ENCODE assay signal across 8 mouse cellular contexts in the genomic region with DNA sequence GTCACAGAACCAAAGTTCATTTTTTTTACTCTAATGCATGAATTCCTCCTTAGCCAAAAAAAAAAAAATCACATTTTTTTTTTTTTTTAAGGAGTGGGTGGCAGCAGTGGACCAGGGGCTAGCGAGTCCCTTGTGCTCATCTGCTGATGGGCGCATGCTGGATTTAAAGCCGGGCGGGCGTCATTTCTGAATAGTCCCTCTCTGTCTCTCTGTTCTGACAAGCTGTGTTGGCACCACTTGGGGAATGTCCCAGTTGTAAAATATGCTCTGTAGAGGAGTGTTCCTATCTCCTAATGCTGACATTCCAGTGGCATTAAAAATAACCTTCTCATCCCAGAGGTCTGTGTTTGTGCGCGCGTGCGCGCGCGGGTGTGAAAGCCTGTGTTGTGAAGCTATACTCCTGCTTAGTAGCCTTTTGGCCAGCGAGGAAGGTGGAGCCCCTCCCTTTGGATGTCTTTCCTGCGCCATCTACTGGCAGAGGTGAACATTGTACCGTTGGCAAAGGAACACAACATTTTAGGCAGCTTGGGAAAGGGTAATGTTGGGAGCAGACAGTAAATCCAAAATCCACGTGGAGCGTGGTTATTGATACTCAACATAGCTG. TPM values are rescaled to one million over a fixed set of nuclear protein-coding genes. Genes with fewer than 3 reads are reported as not detected.
DNase-seq lines count a peak whose midpoint lies in the region; ATAC-seq lines count a peak whose summit lies in the region.

No protein-coding gene starts in this region.

- no peaks in the 10 kb centered on the region for H3K9me3 ChIP-seq in limb, embryonic 11.5 days (ENCODE audit: control insufficient read depth, low read length)
- no peaks in the 10 kb centered on the region for H3K9me3 ChIP-seq in midbrain, embryonic 13.5 days

- no peak for ATAC-seq in limb, embryonic 11.5 days (ENCODE audit: insufficient number of reproducible peaks, low FRiP score, low TSS enrichment, low read depth)
- peak; percentile 65 for ATAC-seq in midbrain, embryonic 13.5 days

- H3K4me1 ChIP-seq in limb, embryonic 11.5 days (ENCODE audit: control insufficient read depth, insufficient read depth, low read length), result no peaks in the 10 kb centered on the region
- H3K4me1 ChIP-seq in midbrain, embryonic 13.5 days (replicated peaks), result peaks cover 10% of the 10 kb centered on the region; the same call in 1 of the 2 replicates

- 29% methylated on average over 17 of the region's 17 CpGs for WGBS in limb, embryonic 11.5 days
- 22% methylated on average over 17 of the region's 17 CpGs for WGBS in midbrain, embryonic 13.5 days

- H3K9ac ChIP-seq in limb, embryonic 11.5 days (ENCODE audit: low read length), result no peak overlapping the region
- no peak overlapping the region; the same call in 1 of the 2 replicates for H3K9ac ChIP-seq in midbrain, embryonic 13.5 days (replicated peaks)

- no peaks in the 10 kb centered on the region for H3K36me3 ChIP-seq in limb, embryonic 11.5 days (ENCODE audit: control insufficient read depth, insufficient read depth, low read length)
- H3K36me3 ChIP-seq in midbrain, embryonic 13.5 days, result no peaks in the 10 kb centered on the region

- H3K27me3 ChIP-seq in limb, embryonic 11.5 days (ENCODE audit: control insufficient read depth, insufficient read depth, low read length), result no peaks in the 10 kb centered on the region
- peaks cover 24% of the 10 kb centered on the region for H3K27me3 ChIP-seq in midbrain, embryonic 13.5 days

- peak; percentile 25 to 42 for DNase-seq in urinary bladder, adult 18-20 months (ENCODE audit: low spot score in 2 of 2)
- DNase-seq in urinary bladder, postnatal 10 days (ENCODE audit: low spot score), result no peak
- DNase-seq in embryo, embryonic 9.5 days (ENCODE audit: extremely low spot score), result peak; percentile 71
- peak; percentile 77 to 80 for DNase-seq in heart, adult 18-20 months
- DNase-seq in kidney, adult 18-20 months, result peak; percentile 64
- DNase-seq in limb, embryonic 11.5 days (ENCODE audit: low spot score), result peak; percentile 79
- DNase-seq in spleen, adult 18-20 months, result peak; percentile 28 to 55

- no peak overlapping the region for H3K4me2 ChIP-seq in limb, embryonic 11.5 days (ENCODE audit: low read depth, severe bottlenecking)
- peak overlapping the region; percentile 43 for H3K4me2 ChIP-seq in midbrain, embryonic 13.5 days (replicated peaks)

- H3K4me3 ChIP-seq in limb, embryonic 11.5 days (ENCODE audit: low read depth, low read length), result no peak overlapping the region
- H3K4me3 ChIP-seq in midbrain, embryonic 13.5 days (replicated peaks), result no peak overlapping the region; the same call in 1 of the 2 replicates

- no peak overlapping the region for H3K27ac ChIP-seq in limb, embryonic 11.5 days (replicated peaks; ENCODE audit: low read depth, low read length)
- H3K27ac ChIP-seq in midbrain, embryonic 13.5 days, result no peak overlapping the region

RNA-seq across cellular contexts. Expression of a gene that starts 14.4 kb away (rescaled TPM):
- 10 to 100 TPM; 25.1 to 31.4 TPM for total RNA-seq in heart, adult 18-20 months (2021)
- polyA plus RNA-seq in limb, embryonic 11.5 days (2014; fragmentation: Nextera tagmentation; extraction: Ambion mirVana), result 62.6 and 63.1 TPM in 2 replicates
- 40.1 and 41.2 TPM in 2 replicates for polyA plus RNA-seq in midbrain, embryonic 13.5 days (2015; fragmentation: Nextera tagmentation; extraction: Ambion mirVana)

RNA-seq across cellular contexts. Expression of a gene that starts 52.8 kb away (rescaled TPM):
- total RNA-seq in heart, adult 18-20 months (2021), result 1 to 10 TPM in 1 of 2 experiments, under 1 TPM in 1; 0.99 to 1.1 TPM
- polyA plus RNA-seq in limb, embryonic 11.5 days (2014; fragmentation: Nextera tagmentation; extraction: Ambion mirVana), result 9.8 TPM in 2 replicates
- 0.94 and 1.4 TPM in 2 replicates for polyA plus RNA-seq in midbrain, embryonic 13.5 days (2015; fragmentation: Nextera tagmentation; extraction: Ambion mirVana)
